Mouse (Mus musculus) MEL (cell line): ENCODE data around the gene Rims3. TPM values are rescaled to one million over a fixed set of nuclear protein-coding genes. Genes with fewer than 3 reads are reported as not detected.

ENCODE experiments used
- DNase-seq: peaks from one replicate; pipeline ENCODE4 v3.0.0; 2011; ENCODE audit warnings: low read depth, low spot score
- H3K27ac ChIP-seq: 2 replicates; pipeline ENCODE4 v1.5.1; 2012; ENCODE audit warnings: low read depth, mild to moderate bottlenecking, control low read depth, low read length, moderate library complexity; ENCODE audit not compliant: control insufficient read depth
- H3K27me3 ChIP-seq, 2 experiments: fragments of 150-350 bp in 1 of 2; sonication (generic) in 1 of 2; 2 replicates each; pipeline ENCODE4 v1.6.1; 2012; ENCODE audit warnings: low read length in 2 of 2, mild to moderate bottlenecking in 2 of 2, improper control_type of control experiment in 1 of 2, moderate library complexity in 1 of 2; ENCODE audit not compliant: insufficient read depth in 2 of 2, control insufficient read depth in 1 of 2
- H3K36me3 ChIP-seq, 2 experiments: 2 replicates each; pipeline ENCODE4 v1.6.1; 2012 to 2014; ENCODE audit warnings: low read length in 2 of 2, improper control_type of control experiment in 1 of 2, inconsistent platforms in 1 of 2, mild to moderate bottlenecking in 1 of 2; ENCODE audit not compliant: insufficient read depth in 2 of 2, control insufficient read depth in 1 of 2
- H3K4me1 ChIP-seq, 2 experiments: fragments of 150-350 bp in 1 of 2; sonication (generic) in 1 of 2; 2 replicates each; pipeline ENCODE4 v1.6.1; 2012; ENCODE audit warnings: low read length in 2 of 2, improper control_type of control experiment in 1 of 2, mild to moderate bottlenecking in 1 of 2; ENCODE audit not compliant: insufficient read depth in 2 of 2, control insufficient read depth in 1 of 2
- H3K4me3 ChIP-seq, 2 experiments: fragments of 150-350 bp in 1 of 2; sonication (generic) in 1 of 2; 2 replicates each; pipeline ENCODE4 v1.5.1; 2012; ENCODE audit warnings: low read depth in 2 of 2, low read length in 2 of 2, mild to moderate bottlenecking in 2 of 2, moderate library complexity in 2 of 2, control low read depth in 1 of 2, improper control_type of control experiment in 1 of 2; ENCODE audit not compliant: control insufficient read depth in 1 of 2, insufficient read depth in 1 of 2
- H3K79me2 ChIP-seq: 2 replicates; pipeline ENCODE4 v1.6.1; 2012; ENCODE audit warnings: mild to moderate bottlenecking, low read length, moderate library complexity; ENCODE audit not compliant: control insufficient read depth, poor library complexity, insufficient read depth
- H3K9ac ChIP-seq: 2 replicates; pipeline ENCODE4 v1.6.1; 2012; ENCODE audit warnings: low read depth, mild to moderate bottlenecking, control low read depth, low read length, moderate library complexity; ENCODE audit not compliant: control insufficient read depth, poor library complexity, severe bottlenecking
- H3K9me3 ChIP-seq: fragments of 150-350 bp; sonication (generic); replicated peaks from 2 replicates; pipeline ENCODE4 v1.6.1; 2012; ENCODE audit warnings: mild to moderate bottlenecking, low read length, improper control_type of control experiment, moderate library complexity; ENCODE audit not compliant: insufficient read depth
- BHLHE40 ChIP-seq: IDR thresholded peaks from 2 replicates; pipeline ENCODE4 v1.6.1; 2012; ENCODE audit warnings: low read depth, mild to moderate bottlenecking, inconsistent platforms, low read length, improper control_type of control experiment, borderline replicate concordance
- EP300 ChIP-seq, 2 experiments: IDR thresholded peaks; 2 replicates each; pipeline ENCODE4 v1.6.1; 2011; ENCODE audit warnings: improper control_type of control experiment in 2 of 2, low read length in 2 of 2, low read depth in 1 of 2, mild to moderate bottlenecking in 1 of 2
- ETS1 ChIP-seq: IDR thresholded peaks from 2 replicates; pipeline ENCODE4 v1.6.1; 2012; ENCODE audit warnings: low read depth, mild to moderate bottlenecking, inconsistent platforms, low read length, improper control_type of control experiment, moderate library complexity
- GABPA ChIP-seq: IDR thresholded peaks from 2 replicates; pipeline ENCODE4 v1.6.1; 2012; ENCODE audit warnings: low read depth, mild to moderate bottlenecking, inconsistent platforms, low read length, improper control_type of control experiment, moderate library complexity
- GATA1 ChIP-seq: IDR thresholded peaks from 2 replicates; pipeline ENCODE4 v1.6.1; 2011; ENCODE audit warnings: low read depth, low read length, improper control_type of control experiment
- HCFC1 ChIP-seq: IDR thresholded peaks from 2 replicates; pipeline ENCODE4 v1.6.1; 2012; ENCODE audit warnings: low read depth, mild to moderate bottlenecking, inconsistent platforms, low read length, improper control_type of control experiment, moderate library complexity
- KAT2A ChIP-seq: conservative IDR thresholded peaks from 2 replicates; pipeline ENCODE4 v1.6.1; 2012; ENCODE audit warnings: low read depth, low read length, improper control_type of control experiment, inconsistent platforms
- MAX ChIP-seq: IDR thresholded peaks from 2 replicates; pipeline ENCODE4 v1.6.1; 2011; ENCODE audit warnings: low read length, improper control_type of control experiment
- MAZ ChIP-seq: IDR thresholded peaks from 2 replicates; pipeline ENCODE4 v1.6.1; 2012; ENCODE audit warnings: low read depth, mild to moderate bottlenecking, inconsistent platforms, low read length, improper control_type of control experiment
- MEF2A ChIP-seq: IDR thresholded peaks from 2 replicates; pipeline ENCODE4 v1.6.1; 2014; ENCODE audit warnings: low read depth, mild to moderate bottlenecking, inconsistent platforms, low read length, improper control_type of control experiment; ENCODE audit not compliant: poor library complexity, insufficient replicate concordance, severe bottlenecking; ENCODE audit errors: extremely low read depth
- MYB ChIP-seq: IDR thresholded peaks from 2 replicates; pipeline ENCODE4 v1.6.1; 2011; ENCODE audit warnings: mild to moderate bottlenecking, low read depth, low read length, improper control_type of control experiment
- MYC ChIP-seq: IDR thresholded peaks from 2 replicates; pipeline ENCODE4 v1.6.1; 2011; ENCODE audit warnings: low read depth, mild to moderate bottlenecking, low read length, improper control_type of control experiment, moderate library complexity
- NRF1 ChIP-seq: IDR thresholded peaks from 2 replicates; pipeline ENCODE4 v1.6.1; 2014; ENCODE audit warnings: low read depth, mild to moderate bottlenecking, inconsistent platforms, low read length, improper control_type of control experiment, moderate library complexity; ENCODE audit not compliant: poor library complexity, insufficient read depth, severe bottlenecking
- POLR2AphosphoS5 ChIP-seq: IDR thresholded peaks from 2 replicates; pipeline ENCODE4 v1.6.1; 2012; ENCODE audit warnings: low read depth, borderline replicate concordance, mild to moderate bottlenecking, inconsistent platforms, low read length, moderate library complexity, mixed read lengths
- SMC3 ChIP-seq: IDR thresholded peaks from 2 replicates; pipeline ENCODE4 v1.6.1; 2011; ENCODE audit warnings: low read depth, low read length, improper control_type of control experiment
- TAL1 ChIP-seq: IDR thresholded peaks from 2 replicates; pipeline ENCODE4 v1.6.1; 2012; ENCODE audit warnings: mild to moderate bottlenecking, inconsistent platforms, low read length, moderate library complexity, mixed read lengths
- ZC3H11A ChIP-seq: IDR thresholded peaks from 2 replicates; pipeline ENCODE4 v1.6.1; 2012; ENCODE audit warnings: low read depth, mild to moderate bottlenecking, inconsistent platforms, low read length, improper control_type of control experiment
- ZKSCAN1 ChIP-seq: IDR thresholded peaks from 2 replicates; pipeline ENCODE4 v1.6.1; 2012; ENCODE audit warnings: low read depth, mild to moderate bottlenecking, inconsistent platforms, low read length, improper control_type of control experiment, moderate library complexity
- ZMIZ1 ChIP-seq: IDR thresholded peaks from 2 replicates; pipeline ENCODE4 v1.6.1; 2012; ENCODE audit warnings: low read depth, mild to moderate bottlenecking, inconsistent platforms, low read length, improper control_type of control experiment, moderate library complexity
- ZNF384 ChIP-seq: IDR thresholded peaks from 2 replicates; pipeline ENCODE4 v1.6.1; 2012; ENCODE audit warnings: low read depth, mild to moderate bottlenecking, inconsistent platforms, low read length, improper control_type of control experiment
- polyA plus RNA-seq, 2 experiments: library from polyadenylated mRNA; stranded (reverse) in 1 of 2; unstranded in 1 of 2; fragments of >175 nt in 1 of 2; fragments of >200 nt in 1 of 2; gene quantifications; 2 replicates each; pipeline versions ENCODE4 v1.2.1 to v1.2.4; 2012; ENCODE audit warnings: low replicate concordance in 2 of 2, low read depth in 1 of 2; ENCODE audit not compliant: insufficient read length in 2 of 2, insufficient read depth in 1 of 2, missing spikeins in 1 of 2
- total RNA-seq: library from RNA; depleted of rRNA; stranded (reverse); fragments of 300-350 nt; gene quantifications from 2 replicates; pipeline ENCODE4 v1.2.3, GENCODE M21; 2012

The Rims3 gene
- total and polyA plus RNA-seq, 3 experiments = 0.07 TPM; not detected in 2

- no peak overlapping the region for H3K27ac ChIP-seq
- H3K9me3 ChIP-seq = no peaks in the 10 kb centered on the region
- peaks cover 72% of the 10 kb centered on the region for H3K79me2 ChIP-seq
- TF ChIP-seq EP300 (IDR thresholded peaks at IDR 0.05; ENCODE audit: low read depth in 1 of 2, low read length in 2 of 2) = no peak
- TF ChIP-seq MYB = no peak
- TF ChIP-seq ZNF384 = no peak
- no peak for TF ChIP-seq TAL1
- TF ChIP-seq ZC3H11A = no peak
- no peak for TF ChIP-seq GATA1
- TF ChIP-seq HCFC1 = no peak
- no peak for TF ChIP-seq MEF2A
- TF ChIP-seq MAZ = no peak
- TF ChIP-seq GABPA = no peak
- TF ChIP-seq BHLHE40 = no peak
- no peak for TF ChIP-seq SMC3
- TF ChIP-seq ETS1 = no peak
- TF ChIP-seq NRF1 = no peak
- no peak for TF ChIP-seq MAX
- no peak for TF ChIP-seq ZKSCAN1
- no peak for TF ChIP-seq POLR2AphosphoS5
- no peak for TF ChIP-seq ZMIZ1
- no peak for TF ChIP-seq MYC
- no peak for TF ChIP-seq KAT2A
- TF ChIP-seq, all 39 proteins: peak for 0
- Histone ChIP-seq H3K9ac (no peak overlapping the region), H3K27me3 (no peaks in the 10 kb centered on the region), H3K4me1 (peaks cover 11% of the 10 kb centered on the region in 2 experiments; a peak in 3 of 4 replicates), H3K4me3 (no peak overlapping the region), H3K36me3 (peaks cover 3 to 34% of the 10 kb centered on the region in 2 experiments; a peak in 3 of 4 replicates)
- no peak for DNase-seq
Observed at GRCm38 (mm10) chr4:120817002-120817774, 37.4 kb upstream of the Rims3 start.
